Mouse (Mus musculus) myocyte (in vitro differentiated cells): ENCODE measurements around the gene Itih1.

Experiments used
- E2F4 ChIP-seq: IDR thresholded peaks from one replicate; pipeline ENCODE4 v1.6.1; 2011; ENCODE audit warnings: mild to moderate bottlenecking, control low read depth, moderate library complexity; ENCODE audit not compliant: insufficient read depth
- POLR2A ChIP-seq: IDR thresholded peaks from one replicate; pipeline ENCODE4 v1.6.1; 2011; ENCODE audit warnings: low read depth, mild to moderate bottlenecking, control low read depth, moderate library complexity; ENCODE audit not compliant: insufficient read length
- POLR2AphosphoS2 ChIP-seq: IDR thresholded peaks from one replicate; pipeline ENCODE4 v1.6.1; 2011; ENCODE audit warnings: low read depth, control low read depth; ENCODE audit not compliant: insufficient read length

DNA sequence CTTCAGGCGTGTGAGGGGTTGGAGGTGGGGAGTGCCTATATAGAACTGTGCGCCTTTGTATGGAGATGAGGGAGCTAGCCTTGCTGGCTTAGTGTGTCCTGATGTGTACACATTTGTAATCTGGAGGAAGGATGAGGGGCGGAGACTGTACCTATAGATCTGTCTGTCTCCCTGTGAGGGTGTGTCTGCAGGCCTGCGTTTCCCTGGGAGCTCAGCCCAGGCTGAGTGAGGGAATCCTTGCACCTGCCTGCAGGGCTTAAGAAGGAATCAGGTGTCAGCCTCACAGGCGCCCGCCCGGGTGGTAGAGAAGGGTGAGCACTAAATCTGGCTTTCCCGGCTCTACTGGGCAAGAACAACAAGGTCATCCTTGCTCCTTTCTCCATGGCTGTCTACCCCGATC is 63.3 kb downstream of the Itih1 start:
- TF ChIP-seq POLR2A (no peak), POLR2AphosphoS2 (no peak), E2F4 (no peak)
